ENCODE assay signal across 8 mouse cellular contexts in genomic region chr2:126599005-126599404, GRCm38 (mm10). TPM values are rescaled to one million over a fixed set of nuclear protein-coding genes. Genes with fewer than 3 reads are reported as not detected.
DNase-seq lines count a peak whose midpoint lies in the region; ATAC-seq and TF ChIP-seq lines count a peak whose summit lies in the region.

No protein-coding gene starts in this region.

- WGBS in hindbrain, embryonic 10.5 days, result 14% methylated on average over 3 of the region's 3 CpGs
- 14% methylated on average over 3 of the region's 3 CpGs for WGBS in hindbrain, embryonic 12.5 days
- 10% methylated on average over 3 of the region's 3 CpGs for WGBS in liver, postnatal 0 days (ENCODE audit: insufficient replicate concordance)

- no peak overlapping the region for H3K4me3 ChIP-seq in hindbrain, embryonic 10.5 days
- no peak overlapping the region for H3K4me3 ChIP-seq in hindbrain, embryonic 12.5 days
- H3K4me3 ChIP-seq in ES-Bruce4 (ENCODE audit: low read depth, low read length), result no peak overlapping the region
- H3K4me3 ChIP-seq in liver, postnatal 0 days (ENCODE audit: low read depth, low read length), result no peak overlapping the region

- H3K4me1 ChIP-seq in hindbrain, embryonic 10.5 days (replicated peaks), result peaks cover 3% of the 10 kb centered on the region; the same call in 1 of the 2 replicates
- H3K4me1 ChIP-seq in hindbrain, embryonic 12.5 days, result no peaks in the 10 kb centered on the region
- H3K4me1 ChIP-seq in ES-Bruce4 (ENCODE audit: control insufficient read depth, insufficient read depth, low read length), result no peaks in the 10 kb centered on the region
- H3K4me1 ChIP-seq in liver, postnatal 0 days (ENCODE audit: insufficient read depth), result peaks cover 36% of the 10 kb centered on the region

- no peaks in the 10 kb centered on the region for H3K27me3 ChIP-seq in hindbrain, embryonic 10.5 days (ENCODE audit: insufficient read depth, poor library complexity, severe bottlenecking)
- H3K27me3 ChIP-seq in hindbrain, embryonic 12.5 days, result no peaks in the 10 kb centered on the region
- H3K27me3 ChIP-seq in ES-Bruce4 (ENCODE audit: control insufficient read depth, insufficient read depth, low read length, poor library complexity, severe bottlenecking), result no peaks in the 10 kb centered on the region
- no peaks in the 10 kb centered on the region for H3K27me3 ChIP-seq in liver, postnatal 0 days (ENCODE audit: insufficient read depth, low read length)

- H3K9me3 ChIP-seq in hindbrain, embryonic 10.5 days, result no peaks in the 10 kb centered on the region
- no peaks in the 10 kb centered on the region for H3K9me3 ChIP-seq in hindbrain, embryonic 12.5 days (replicated peaks)
- H3K9me3 ChIP-seq in ES-Bruce4 (replicated peaks; ENCODE audit: control insufficient read depth, insufficient read depth, low read length, poor library complexity, severe bottlenecking), result no peaks in the 10 kb centered on the region
- H3K9me3 ChIP-seq in liver, postnatal 0 days (ENCODE audit: low read length), result no peaks in the 10 kb centered on the region

- TF ChIP-seq CTCF in ES-Bruce4 (IDR thresholded peaks at IDR 0.05; ENCODE audit: low read depth, low read length), result peak; percentile 29
- peak; percentile 66 for TF ChIP-seq CTCF in liver, postnatal 0 days (IDR thresholded peaks at IDR 0.05; ENCODE audit: low read depth)

- no peak for ATAC-seq in hindbrain, embryonic 12.5 days (ENCODE audit: low FRiP score)
- 0 out of 2 replicates have a peak, but pooled peaks have one; percentile 9 for ATAC-seq in liver, postnatal 0 days

- no peak for TF ChIP-seq POLR2A in ES-Bruce4 (IDR thresholded peaks at IDR 0.05; ENCODE audit: insufficient read depth, low read length)

- no peak overlapping the region for H3K27ac ChIP-seq in hindbrain, embryonic 10.5 days
- H3K27ac ChIP-seq in hindbrain, embryonic 12.5 days, result no peak overlapping the region
- H3K27ac ChIP-seq in ES-Bruce4 (ENCODE audit: insufficient read depth, low read length), result no peak overlapping the region
- H3K27ac ChIP-seq in liver, postnatal 0 days (ENCODE audit: low read depth), result no peak overlapping the region

- peak; percentile 12 for DNase-seq in hindbrain, embryonic 10.5 days (ENCODE audit: low spot score)
- DNase-seq in embryo, embryonic 11 days, result peak; percentile 50
- DNase-seq in liver, postnatal 0 days, result no peak
- no peak for DNase-seq in layer of hippocampus, postnatal 10 days (ENCODE audit: low spot score in 2 of 2)
- DNase-seq in urinary bladder, adult 18-20 months (ENCODE audit: low spot score in 2 of 2), result no peak
- DNase-seq in cerebellum, adult 11 months, result no peak

- no peaks in the 10 kb centered on the region for H3K36me3 ChIP-seq in hindbrain, embryonic 10.5 days
- no peaks in the 10 kb centered on the region for H3K36me3 ChIP-seq in hindbrain, embryonic 12.5 days
- H3K36me3 ChIP-seq in ES-Bruce4 (ENCODE audit: control insufficient read depth, insufficient read depth, low read length, poor library complexity, severe bottlenecking), result no peaks in the 10 kb centered on the region
- no peaks in the 10 kb centered on the region for H3K36me3 ChIP-seq in liver, postnatal 0 days (replicated peaks; ENCODE audit: insufficient read depth, low read length)

- no peak overlapping the region for H3K4me2 ChIP-seq in hindbrain, embryonic 12.5 days (replicated peaks)
- no peak overlapping the region for H3K4me2 ChIP-seq in liver, postnatal 0 days (ENCODE audit: low read depth, low read length)

- H3K9ac ChIP-seq in hindbrain, embryonic 12.5 days, result no peak overlapping the region
- H3K9ac ChIP-seq in ES-Bruce4 (ENCODE audit: low read depth, poor library complexity, severe bottlenecking), result no peak overlapping the region
- H3K9ac ChIP-seq in liver, postnatal 0 days (replicated peaks), result no peak overlapping the region

- no peak for TF ChIP-seq EP300 in ES-Bruce4 (IDR thresholded peaks at IDR 0.05; ENCODE audit: insufficient read depth, low read depth, low read length)
- no peak for TF ChIP-seq EP300 in liver, postnatal 0 days (IDR thresholded peaks at IDR 0.05; ENCODE audit: low read depth)

RNA-seq across cellular contexts. Expression of gene Hdc, which starts 20.1 kb away (rescaled TPM):
- polyA plus RNA-seq in hindbrain, embryonic 10.5 days (2016; fragmentation: Nextera tagmentation; extraction: Ambion mirVana), result 0.62 and 2.1 TPM in 2 replicates
- 2.1 and 2.5 TPM in 2 replicates for polyA plus RNA-seq in hindbrain, embryonic 12.5 days (2016; fragmentation: Nextera tagmentation; extraction: Ambion mirVana)
- not detected in 2 replicates for polyA plus RNA-seq in ES-Bruce4 (2011; ENCODE audit: insufficient read depth, insufficient read length, low read depth, missing spikeins)
- 4.5 and 6.0 TPM in 2 replicates for polyA plus RNA-seq in liver, postnatal 0 days (2015; fragmentation: Nextera tagmentation; extraction: Ambion mirVana)
- total RNA-seq in layer of hippocampus, postnatal 10 days (2021), result 1 to 10 TPM; 1.3 to 1.8 TPM

RNA-seq across cellular contexts. Expression of gene Slc27a2, which starts 46.8 kb away (rescaled TPM):
- polyA plus RNA-seq in hindbrain, embryonic 10.5 days (2016; fragmentation: Nextera tagmentation; extraction: Ambion mirVana), result 0.58 and 1.4 TPM in 2 replicates
- polyA plus RNA-seq in hindbrain, embryonic 12.5 days (2016; fragmentation: Nextera tagmentation; extraction: Ambion mirVana), result 2.2 and 3.6 TPM in 2 replicates
- 9.7 and 12.9 TPM in 2 replicates for polyA plus RNA-seq in ES-Bruce4 (2011; ENCODE audit: insufficient read depth, insufficient read length, low read depth, missing spikeins)
- polyA plus RNA-seq in liver, postnatal 0 days (2015; fragmentation: Nextera tagmentation; extraction: Ambion mirVana), result 1,036 and 1,041 TPM in 2 replicates
- 1 to 10 TPM; 6.2 to 7.0 TPM for total RNA-seq in layer of hippocampus, postnatal 10 days (2021)

Comparison
In these comparisons a context has a peak if more than half of its experiments do, and no peak if none do; other contexts are left out.
1. DNase-seq: peak in hindbrain, embryonic 10.5 days (single experiment) and embryo, embryonic 11 days (single experiment); none in liver, postnatal 0 days (single experiment), layer of hippocampus, postnatal 10 days (0 of 2), urinary bladder, adult 18-20 months (0 of 2) and cerebellum, adult 11 months (single experiment).
2. RNA of gene Slc27a2, which starts 46.8 kb away (polyA plus RNA-seq): 1,036 to 1,041 TPM in liver, postnatal 0 days; 9.7 to 12.9 TPM in ES-Bruce4, 2.2 to 3.6 TPM in hindbrain, embryonic 12.5 days and 0.58 to 1.4 TPM in hindbrain, embryonic 10.5 days; every median in the first group is over 10 times any median in the second.